Mouse (Mus musculus): ENCODE measurements around the gene Fos. TPM values are rescaled to one million over a fixed set of nuclear protein-coding genes. Genes with fewer than 3 reads are reported as not detected.

Fos gene
- polyA plus RNA-seq, 1 experiment from 2014 or later = 2.7 TPM

GRCm38 (mm10) chr12:85456276-85456675 is 17.4 kb upstream of the Fos start:
- Histone ChIP-seq H3K4me3 (replicated peaks; ENCODE audit: low read length) (no peak overlapping the region), H3K9ac (0 out of 2 replicates have a peak overlapping the region, but pooled peaks have one; percentile 62), H3K4me1 (replicated peaks; ENCODE audit: control insufficient read depth, insufficient read depth, low read length) (peaks cover 25% of the 10 kb centered on the region), H3K4me2 (replicated peaks) (peak overlapping the region; percentile 59), H3K36me3 (replicated peaks; ENCODE audit: control insufficient read depth, insufficient read depth) (no peaks in the 10 kb centered on the region), H3K9me3 (ENCODE audit: control insufficient read depth, low read length) (no peaks in the 10 kb centered on the region), H3K27ac (peak overlapping the region; percentile 93), H3K27me3 (ENCODE audit: control insufficient read depth, insufficient read depth, low read length) (no peaks in the 10 kb centered on the region)
- no peak for DNase-seq (ENCODE audit: low spot score)
- WGBS = 82% methylated on average over 4 of the region's 4 CpGs
- ATAC-seq (ENCODE audit: low FRiP score) = no peak

DNA sequence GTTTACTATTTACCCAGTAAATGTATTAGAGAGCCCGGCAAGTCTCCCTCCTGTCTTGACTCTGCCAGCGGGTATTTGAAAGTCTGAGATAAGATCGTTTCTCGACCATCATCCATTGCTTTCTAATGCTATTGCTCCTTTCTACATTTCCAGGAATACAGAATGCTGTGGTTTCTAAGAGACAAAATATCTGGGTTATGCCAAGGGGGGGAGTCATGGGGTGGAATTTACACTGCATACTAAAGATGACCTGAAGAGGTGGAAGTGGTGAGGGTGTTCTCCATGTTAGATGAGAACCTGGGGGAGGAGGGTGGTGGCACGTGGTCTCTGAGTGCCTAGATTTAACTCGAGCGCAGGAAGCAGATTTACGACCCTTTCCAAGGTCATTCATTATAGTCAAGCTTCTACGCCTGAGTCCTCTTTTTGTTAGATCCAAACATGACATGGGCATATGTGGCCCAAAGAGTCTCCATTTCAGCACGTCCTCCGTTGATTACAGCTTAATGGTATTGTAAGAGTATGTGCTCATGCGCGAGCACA is 16.7 kb upstream of the Fos start:
- H3K4me3 ChIP-seq (replicated peaks; ENCODE audit: low read length) = no peak overlapping the region
- no peaks in the 10 kb centered on the region for H3K36me3 ChIP-seq (replicated peaks; ENCODE audit: control insufficient read depth, insufficient read depth)
- no peak overlapping the region for H3K9ac ChIP-seq
- DNase-seq (ENCODE audit: low spot score) (no peak), ATAC-seq (ENCODE audit: low FRiP score) (no peak)
- H3K4me2 ChIP-seq (replicated peaks) = no peak overlapping the region
- H3K27ac ChIP-seq = no peak overlapping the region
- no peaks in the 10 kb centered on the region for H3K27me3 ChIP-seq (ENCODE audit: control insufficient read depth, insufficient read depth, low read length)
- H3K4me1 ChIP-seq (replicated peaks; ENCODE audit: control insufficient read depth, insufficient read depth, low read length) = peaks cover 20% of the 10 kb centered on the region
- 72% methylated on average over 13 of the region's 13 CpGs for WGBS
- no peaks in the 10 kb centered on the region for H3K9me3 ChIP-seq (ENCODE audit: control insufficient read depth, low read length)

DNA sequence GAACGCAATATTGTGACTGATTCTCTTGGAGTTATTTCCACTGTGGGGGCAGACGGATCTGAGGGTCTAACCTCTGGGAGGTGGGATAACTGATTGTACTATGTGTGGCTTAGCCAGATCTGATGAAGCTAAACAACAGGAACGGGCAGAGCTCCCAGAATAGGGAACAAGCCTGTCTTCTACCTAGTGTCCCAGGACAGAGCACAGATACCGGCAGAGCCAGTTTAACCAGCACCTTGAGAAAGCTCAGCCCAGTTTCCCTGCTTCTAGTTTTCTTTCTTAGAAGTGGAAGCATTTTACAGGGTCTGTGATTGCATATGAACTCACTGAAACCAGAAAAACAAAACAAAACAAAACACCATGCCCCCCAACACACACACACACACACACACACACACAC is 13.9 kb upstream of the Fos start:
- no peaks in the 10 kb centered on the region for H3K27me3 ChIP-seq (ENCODE audit: control insufficient read depth, insufficient read depth, low read length)

DNA sequence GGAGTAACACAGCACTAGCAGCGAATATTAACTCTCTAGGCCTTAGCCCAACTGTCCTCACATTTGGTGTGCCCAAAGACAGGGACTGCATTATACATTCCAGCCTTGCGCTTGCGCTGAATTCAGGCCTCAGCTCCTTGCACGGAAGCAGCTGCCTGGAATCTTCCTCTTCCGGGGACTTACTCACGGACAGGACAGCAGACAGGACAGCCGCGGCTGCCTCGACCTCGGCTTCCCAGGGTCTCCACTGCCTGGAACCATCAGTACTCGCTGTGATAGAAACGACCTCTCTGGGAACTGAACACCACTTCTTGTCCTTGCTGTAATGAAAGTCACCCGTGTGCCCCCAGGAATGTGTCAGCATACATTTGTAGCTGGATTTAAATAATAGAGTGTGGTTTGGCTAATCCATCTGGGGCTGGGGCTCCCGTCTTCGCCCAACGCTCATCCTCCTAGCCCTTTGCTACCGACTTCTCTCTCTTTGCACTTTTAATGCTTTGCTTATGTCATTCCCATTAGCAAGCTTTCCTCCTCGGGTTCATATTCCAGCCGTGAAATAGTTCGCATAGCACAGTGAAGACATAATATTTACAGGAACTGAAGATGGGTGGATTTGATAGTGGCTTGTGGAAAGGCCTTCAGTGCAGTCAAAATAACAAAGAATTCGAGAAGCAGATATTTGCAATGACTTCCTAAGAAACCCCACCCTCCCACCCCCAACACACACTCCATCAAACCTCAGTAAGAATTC is 11.6 kb upstream of the Fos start:
- Histone ChIP-seq H3K27ac (no peak overlapping the region), H3K4me1 (replicated peaks; ENCODE audit: control insufficient read depth, insufficient read depth, low read length) (no peaks in the 10 kb centered on the region), H3K9ac (no peak overlapping the region), H3K4me3 (replicated peaks; ENCODE audit: low read length) (no peak overlapping the region), H3K9me3 (ENCODE audit: control insufficient read depth, low read length) (no peaks in the 10 kb centered on the region), H3K27me3 (ENCODE audit: control insufficient read depth, insufficient read depth, low read length) (no peaks in the 10 kb centered on the region), H3K36me3 (replicated peaks; ENCODE audit: control insufficient read depth, insufficient read depth) (no peaks in the 10 kb centered on the region), H3K4me2 (replicated peaks) (no peak overlapping the region)
- 52% methylated on average over 21 of the region's 21 CpGs for whole genome bisulfite sequencing
- ATAC-seq (ENCODE audit: low FRiP score) (no peak), DNase-seq (ENCODE audit: low spot score) (no peak)

More for the DNA sequence above, 13.9 kb upstream of the Fos start:
- 82% methylated on average over 4 of the region's 4 CpGs for WGBS
- Histone ChIP-seq H3K4me3 (replicated peaks; ENCODE audit: low read length) (no peak overlapping the region), H3K4me2 (replicated peaks) (no peak overlapping the region), H3K9ac (no peak overlapping the region), H3K27ac (no peak overlapping the region), H3K4me1 (replicated peaks; ENCODE audit: control insufficient read depth, insufficient read depth, low read length) (peaks cover 10% of the 10 kb centered on the region; the same call in 1 of the 2 replicates), H3K36me3 (replicated peaks; ENCODE audit: control insufficient read depth, insufficient read depth) (no peaks in the 10 kb centered on the region), H3K9me3 (ENCODE audit: control insufficient read depth, low read length) (no peaks in the 10 kb centered on the region)
- ATAC-seq (ENCODE audit: low FRiP score) (no peak), DNase-seq (ENCODE audit: low spot score) (no peak)

- ATAC-seq (ENCODE audit: low FRiP score) (no peak), DNase-seq (ENCODE audit: low spot score) (no peak)
- Histone ChIP-seq H3K36me3 (replicated peaks; ENCODE audit: control insufficient read depth, insufficient read depth) (no peaks in the 10 kb centered on the region), H3K4me1 (replicated peaks; ENCODE audit: control insufficient read depth, insufficient read depth, low read length) (no peaks in the 10 kb centered on the region), H3K27ac (no peak overlapping the region), H3K9ac (no peak overlapping the region), H3K4me3 (replicated peaks; ENCODE audit: low read length) (no peak overlapping the region), H3K27me3 (ENCODE audit: control insufficient read depth, insufficient read depth, low read length) (no peaks in the 10 kb centered on the region), H3K4me2 (replicated peaks) (no peak overlapping the region), H3K9me3 (ENCODE audit: control insufficient read depth, low read length) (no peaks in the 10 kb centered on the region)
- 67% methylated on average over 7 of the region's 7 CpGs for WGBS
Observed at GRCm38 (mm10) chr12:85462802-85463201, 10.9 kb upstream of the Fos start.

DNA sequence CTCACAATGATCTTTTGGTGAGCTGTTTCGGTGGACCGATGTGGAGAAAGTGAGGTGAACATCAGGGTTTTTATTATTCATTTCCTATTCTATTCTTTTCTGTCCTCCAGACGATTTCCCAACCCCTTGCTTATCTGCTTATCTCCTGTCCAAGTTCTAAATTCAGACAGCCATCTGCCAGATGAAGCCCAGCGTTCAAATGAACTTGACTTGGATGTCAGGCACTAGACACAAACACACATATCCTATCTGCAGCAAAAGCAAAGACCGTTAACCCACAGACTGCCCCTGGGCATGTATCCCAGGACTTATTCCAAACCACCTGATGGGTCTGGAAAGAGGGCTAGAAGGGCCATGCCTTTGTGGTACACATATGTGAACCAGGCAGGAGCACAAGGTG is 9.3 kb upstream of the Fos start:
- Histone ChIP-seq H3K9me3 (ENCODE audit: control insufficient read depth, low read length) (no peaks in the 10 kb centered on the region), H3K36me3 (replicated peaks; ENCODE audit: control insufficient read depth, insufficient read depth) (no peaks in the 10 kb centered on the region), H3K4me1 (replicated peaks; ENCODE audit: control insufficient read depth, insufficient read depth, low read length) (no peaks in the 10 kb centered on the region), H3K4me3 (replicated peaks; ENCODE audit: low read length) (no peak overlapping the region), H3K4me2 (replicated peaks) (no peak overlapping the region), H3K9ac (no peak overlapping the region), H3K27me3 (ENCODE audit: control insufficient read depth, insufficient read depth, low read length) (no peaks in the 10 kb centered on the region), H3K27ac (no peak overlapping the region)
- DNase-seq (ENCODE audit: low spot score) (no peak), ATAC-seq (ENCODE audit: low FRiP score) (no peak)
- 84% methylated on average over 5 of the region's 5 CpGs for WGBS

GRCm38 (mm10) chr12:85464902-85465301 is 8.8 kb upstream of the Fos start:
- Histone ChIP-seq H3K4me3 (replicated peaks; ENCODE audit: low read length) (no peak overlapping the region), H3K9ac (no peak overlapping the region), H3K27ac (no peak overlapping the region), H3K4me2 (replicated peaks) (no peak overlapping the region), H3K36me3 (replicated peaks; ENCODE audit: control insufficient read depth, insufficient read depth) (no peaks in the 10 kb centered on the region), H3K9me3 (ENCODE audit: control insufficient read depth, low read length) (no peaks in the 10 kb centered on the region), H3K27me3 (ENCODE audit: control insufficient read depth, insufficient read depth, low read length) (no peaks in the 10 kb centered on the region), H3K4me1 (replicated peaks; ENCODE audit: control insufficient read depth, insufficient read depth, low read length) (no peaks in the 10 kb centered on the region)
- WGBS = 57% methylated on average over 3 of the region's 3 CpGs
- no peak for ATAC-seq (ENCODE audit: low FRiP score)
- no peak for DNase-seq (ENCODE audit: low spot score)

- Histone ChIP-seq H3K27ac (no peak overlapping the region), H3K4me2 (replicated peaks) (no peak overlapping the region), H3K4me1 (replicated peaks; ENCODE audit: control insufficient read depth, insufficient read depth, low read length) (peaks cover 9% of the 10 kb centered on the region), H3K27me3 (ENCODE audit: control insufficient read depth, insufficient read depth, low read length) (no peaks in the 10 kb centered on the region), H3K4me3 (replicated peaks; ENCODE audit: low read length) (no peak overlapping the region), H3K9me3 (ENCODE audit: control insufficient read depth, low read length) (no peaks in the 10 kb centered on the region), H3K9ac (no peak overlapping the region), H3K36me3 (replicated peaks; ENCODE audit: control insufficient read depth, insufficient read depth) (no peaks in the 10 kb centered on the region)
- ATAC-seq (ENCODE audit: low FRiP score) = no peak
- DNase-seq (ENCODE audit: low spot score) = no peak
- WGBS = 78% methylated on average over 14 of the region's 14 CpGs
Observed at GRCm38 (mm10) chr12:85467854-85468253, 5.8 kb upstream of the Fos start.

DNA sequence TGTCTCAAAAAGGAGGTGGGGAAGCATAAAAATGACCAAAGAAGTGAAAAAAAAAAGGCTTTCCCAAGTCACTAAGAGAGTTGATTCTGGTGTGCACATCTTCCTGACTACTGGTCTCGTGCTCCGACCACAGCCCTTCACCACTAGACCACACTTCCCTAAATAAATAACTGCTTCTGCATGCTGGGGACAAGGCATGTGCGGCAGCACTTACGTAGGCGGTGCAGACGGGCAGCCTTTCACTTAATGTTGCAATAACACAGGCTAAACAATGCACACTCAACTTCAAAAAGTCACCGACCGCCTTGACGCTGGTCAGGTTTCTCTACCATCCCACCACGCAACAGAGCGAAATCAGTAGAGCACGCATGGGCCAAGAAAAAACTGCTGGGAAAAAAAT is 5.0 kb upstream of the Fos start:
- WGBS = 81% methylated on average over 12 of the region's 12 CpGs
- ATAC-seq (ENCODE audit: low FRiP score) = no peak
- no peak for DNase-seq (ENCODE audit: low spot score)
- H3K4me1 ChIP-seq (replicated peaks; ENCODE audit: control insufficient read depth, insufficient read depth, low read length) = peaks cover 12% of the 10 kb centered on the region
- H3K4me2 ChIP-seq (replicated peaks) = no peak overlapping the region
- H3K9ac ChIP-seq = no peak overlapping the region
- H3K9me3 ChIP-seq (ENCODE audit: control insufficient read depth, low read length) = no peaks in the 10 kb centered on the region
- H3K27ac ChIP-seq = no peak overlapping the region
- H3K27me3 ChIP-seq (ENCODE audit: control insufficient read depth, insufficient read depth, low read length) = no peaks in the 10 kb centered on the region
- H3K36me3 ChIP-seq (replicated peaks; ENCODE audit: control insufficient read depth, insufficient read depth) = no peaks in the 10 kb centered on the region
- no peak overlapping the region for H3K4me3 ChIP-seq (replicated peaks; ENCODE audit: low read length)
